Mouse (Mus musculus) left cerebral cortex, adult 2 months (tissue): ENCODE results near the gene Cd101. TPM values are rescaled to one million over a fixed set of nuclear protein-coding genes. Genes with fewer than 3 reads are reported as not detected.

Experiments
- DNase-seq, 2 experiments: peaks; one replicate each; pipeline ENCODE4 v3.0.0; 2021 to 2022; ENCODE audit warnings: low spot score in 2 of 2, mixed read lengths in 1 of 2; ENCODE audit errors: extremely low spot score in 1 of 2
- H3K27ac ChIP-seq: fragments of 200-600 bp; 2 replicates; pipeline ENCODE4 v1.8.1; 2022
- H3K4me3 ChIP-seq: fragments of 200-600 bp; 2 replicates; pipeline ENCODE4 v1.8.1; 2022
- CTCF ChIP-seq: fragments of 200-600 bp; IDR thresholded peaks from 2 replicates; pipeline ENCODE4 v1.8.1; 2022; ENCODE audit warnings: antibody characterized with exemption, mild to moderate bottlenecking, moderate library complexity
- intact Hi-C: fragments of 180-260 bp; cut with DNase I; formaldehyde crosslinking; loops from one replicate; pipeline ENCODE4 v1.15.1; 2025
- total RNA-seq, 2 experiments: library from RNA; stranded (reverse); gene quantifications; 2 replicates each; pipeline ENCODE4 v1.2.3; 2021

Gene Cd101
- total RNA-seq, 2 experiments from 2014 or later: 0.59 to 0.72 TPM

- no peak overlapping the region for H3K4me3 ChIP-seq
- no peak for DNase-seq
Observed at GRCm38 (mm10) chr3:101036001-101036400, 6.6 kb upstream of the Cd101 start.

DNA sequence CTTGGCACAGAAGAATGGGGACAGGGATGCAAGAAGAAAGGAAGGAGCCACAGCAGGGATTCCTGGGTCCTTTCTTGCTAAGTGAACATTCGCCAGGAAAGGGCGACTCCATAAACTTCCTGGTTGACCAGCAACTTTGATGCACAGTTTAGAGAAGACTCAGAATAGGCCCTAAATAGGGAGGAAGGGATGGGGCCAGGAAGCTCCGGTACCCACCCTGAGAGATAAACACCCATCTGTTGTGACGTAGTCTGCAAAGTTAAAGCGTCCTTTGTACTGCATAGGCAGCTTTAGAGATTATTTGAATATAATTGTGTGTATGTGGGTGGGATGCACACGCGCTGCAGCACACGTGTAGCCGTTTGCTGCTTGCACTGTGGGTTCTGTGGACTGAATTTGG, 5.2 kb upstream of the Cd101 start:
- Histone ChIP-seq H3K4me3 (no peak overlapping the region), H3K27ac (no peak overlapping the region)
- TF ChIP-seq CTCF: no peak
- DNase-seq: no peak
- intact Hi-C loops: no loop called here

More at GRCm38 (mm10) chr3:101036001-101036400, 6.6 kb upstream of the Cd101 start:
- no peak overlapping the region for H3K27ac ChIP-seq
- no peak for TF ChIP-seq CTCF
- intact Hi-C loops: no loop called here

- intact Hi-C loops: no loop called here
Observed at GRCm38 (mm10) chr3:101033644-101034043, 4.3 kb upstream of the Cd101 start.

GRCm38 (mm10) chr3:101031456-101032142, 2.2 kb upstream of the Cd101 start:
- Histone ChIP-seq H3K4me3 (no peak overlapping the region), H3K27ac (no peak overlapping the region)
- no peak for TF ChIP-seq CTCF
- no peak for DNase-seq
- intact Hi-C loops: no loop called here

More at GRCm38 (mm10) chr3:101033644-101034043, 4.3 kb upstream of the Cd101 start:
- TF ChIP-seq CTCF: no peak
- Histone ChIP-seq H3K27ac (no peak overlapping the region), H3K4me3 (no peak overlapping the region)
- no peak for DNase-seq

DNA sequence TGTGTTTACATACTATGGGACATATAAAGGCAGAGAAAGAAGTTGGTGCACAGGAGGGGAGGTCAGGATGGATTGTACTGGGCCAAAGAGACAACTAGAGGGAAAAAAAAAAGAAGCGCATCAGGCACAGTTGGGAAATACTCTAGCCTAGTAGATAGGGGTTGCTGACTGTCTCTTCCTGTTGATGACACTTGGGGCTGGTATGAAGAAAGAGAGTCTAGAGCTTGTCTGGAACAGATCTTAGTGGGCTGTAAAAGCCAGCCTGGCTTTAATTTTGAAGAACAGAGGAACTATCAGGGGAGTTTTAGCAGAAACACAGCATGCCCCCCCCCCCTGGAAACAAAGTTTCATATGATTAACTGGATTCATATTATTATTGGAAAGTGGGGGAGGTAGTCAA, 1.3 kb upstream of the Cd101 start:
- no peak overlapping the region for H3K4me3 ChIP-seq
- no peak for DNase-seq
- intact Hi-C loops: no loop called here

DNA sequence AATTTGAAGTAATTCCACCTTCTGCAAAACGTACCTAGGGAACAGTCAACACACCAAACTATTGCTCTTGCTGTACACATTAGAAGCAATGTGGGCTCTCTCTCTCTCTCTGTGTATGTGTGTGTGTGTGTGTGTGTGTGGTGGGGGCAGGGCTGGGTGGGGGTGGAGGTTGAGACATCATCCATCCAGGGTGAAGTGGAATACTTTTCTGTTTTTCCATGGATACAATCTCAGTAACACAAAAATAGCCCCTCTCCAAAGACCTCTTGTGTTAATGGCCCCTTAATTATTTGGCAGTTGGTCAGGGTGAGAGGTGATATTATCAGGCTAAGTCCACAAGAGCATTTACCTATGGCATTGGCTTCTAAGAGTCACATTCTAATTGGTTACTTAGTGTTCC, 2.6 kb downstream of the Cd101 start:
- DNase-seq: no peak
- intact Hi-C loops: no loop called here
- no peak for TF ChIP-seq CTCF
- Histone ChIP-seq H3K4me3 (no peak overlapping the region), H3K27ac (no peak overlapping the region)

More for the DNA sequence above, 1.3 kb upstream of the Cd101 start:
- TF ChIP-seq CTCF: no peak
- no peak overlapping the region for H3K27ac ChIP-seq

- no peak overlapping the region for H3K4me3 ChIP-seq
- no peak for TF ChIP-seq CTCF
- intact Hi-C loops: no loop called here
- H3K27ac ChIP-seq: no peak overlapping the region
- no peak for DNase-seq
Observed at GRCm38 (mm10) chr3:101022967-101023366, 6.4 kb downstream of the Cd101 start.

DNA sequence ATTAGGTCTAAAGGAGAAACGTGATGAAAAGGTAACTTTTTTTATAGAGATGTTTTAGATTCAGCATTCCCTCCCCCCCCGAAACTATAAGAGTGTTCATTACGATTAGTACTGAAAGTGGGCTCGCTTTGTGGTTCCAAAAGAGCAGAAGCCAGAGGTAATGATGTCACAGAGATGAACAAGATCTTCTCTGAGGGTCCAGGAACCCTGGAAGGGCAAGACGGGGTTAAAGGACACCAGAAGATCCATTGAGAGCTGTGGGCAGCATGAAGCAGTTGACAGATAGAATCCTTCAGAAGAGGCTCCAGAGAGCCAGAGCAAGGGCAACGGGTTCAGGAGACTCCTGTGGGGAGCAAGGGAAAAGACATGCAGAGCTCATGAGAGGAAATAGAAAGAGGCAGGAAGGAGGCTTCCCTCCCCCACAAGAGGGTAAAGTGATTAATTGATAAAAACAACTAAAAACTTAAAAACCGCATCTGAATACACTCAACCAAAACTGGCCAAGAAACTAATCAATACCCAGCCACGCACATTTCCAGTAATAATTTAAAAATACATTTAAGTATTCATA, 7.8 kb downstream of the Cd101 start:
- no peak for DNase-seq
- Histone ChIP-seq H3K4me3 (no peak overlapping the region), H3K27ac (no peak overlapping the region)
- no peak for TF ChIP-seq CTCF
- intact Hi-C loops: no loop called here

DNA sequence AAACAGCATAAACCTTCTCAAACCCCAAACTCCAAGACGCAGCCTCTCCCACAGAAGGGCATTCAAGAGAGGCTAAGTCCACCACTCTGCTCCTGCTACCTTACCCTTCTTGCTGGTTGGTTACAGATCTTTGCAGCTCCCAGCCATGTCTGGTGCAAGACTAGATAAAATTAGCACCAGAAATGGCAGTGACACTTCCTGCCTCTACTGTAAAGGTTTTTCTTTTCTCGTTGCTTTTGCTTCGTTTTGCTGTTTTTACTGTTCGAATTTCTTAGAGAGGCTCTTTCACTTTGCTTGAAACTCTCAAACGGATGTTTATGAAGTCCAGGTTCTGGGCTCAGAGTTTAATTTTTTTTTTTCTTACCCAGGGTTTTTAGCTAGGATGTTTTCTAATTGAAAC, 8.3 kb downstream of the Cd101 start:
- Histone ChIP-seq H3K4me3 (no peak overlapping the region), H3K27ac (no peak overlapping the region)
- intact Hi-C loops: no loop called here
- DNase-seq: no peak
- no peak for TF ChIP-seq CTCF

GRCm38 (mm10) chr3:101018494-101018893, 10.9 kb downstream of the Cd101 start:
- intact Hi-C loops: no loop called here
- H3K27ac ChIP-seq: no peak overlapping the region
- TF ChIP-seq CTCF: no peak
- H3K4me3 ChIP-seq: no peak overlapping the region
- DNase-seq: no peak

- intact Hi-C loops: no loop called here
- no peak for DNase-seq
- H3K27ac ChIP-seq: no peak overlapping the region
- no peak overlapping the region for H3K4me3 ChIP-seq
- no peak for TF ChIP-seq CTCF
Observed at GRCm38 (mm10) chr3:101016050-101016449, 13.3 kb downstream of the Cd101 start.

DNA sequence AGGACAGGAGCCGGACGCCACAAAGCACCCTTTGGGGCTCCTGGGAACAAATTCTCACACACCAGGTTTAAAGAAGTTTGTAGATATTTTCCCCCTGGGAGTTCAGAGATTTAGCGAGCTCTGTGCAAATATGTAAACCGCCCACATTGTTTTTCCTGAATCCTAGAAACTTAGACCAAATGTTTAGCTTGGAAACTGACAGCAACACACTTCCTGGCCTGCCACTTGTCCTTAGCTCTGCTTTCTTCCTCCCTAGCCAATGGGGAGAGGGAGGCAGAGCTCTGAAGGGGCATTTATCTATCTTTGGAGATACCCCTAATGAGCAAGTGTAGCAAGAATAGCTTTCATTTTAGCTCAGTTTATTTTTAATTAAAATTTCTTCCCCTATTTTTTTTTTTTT, 14.1 kb downstream of the Cd101 start:
- Histone ChIP-seq H3K4me3 (no peak overlapping the region), H3K27ac (no peak overlapping the region)
- no peak for TF ChIP-seq CTCF
- intact Hi-C loops: no loop called here
- DNase-seq: no peak

DNA sequence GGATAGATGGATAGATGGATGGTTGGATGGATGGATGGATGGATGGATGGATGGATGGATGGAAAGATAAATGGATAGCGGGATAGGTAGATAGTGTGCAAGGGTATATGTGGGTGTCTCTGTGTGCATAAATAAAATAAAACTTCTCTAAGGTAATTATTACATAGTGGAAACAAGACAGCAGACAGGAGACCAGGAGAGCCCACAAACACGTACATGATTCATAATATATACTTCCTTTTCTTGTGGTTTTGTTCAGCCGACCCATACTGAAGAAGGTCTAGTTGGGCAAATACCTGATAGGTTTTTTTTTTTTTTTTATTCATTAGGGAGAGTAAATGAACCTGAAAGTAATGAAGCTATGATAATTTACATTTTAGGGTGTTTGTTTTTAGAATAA, 15.8 kb downstream of the Cd101 start:
- intact Hi-C loops: no loop called here
- no peak for DNase-seq
- no peak for TF ChIP-seq CTCF
- Histone ChIP-seq H3K27ac (no peak overlapping the region), H3K4me3 (no peak overlapping the region)
